Comparison of ENCODE assay signal across 10 mouse cellular contexts in the genomic region with DNA sequence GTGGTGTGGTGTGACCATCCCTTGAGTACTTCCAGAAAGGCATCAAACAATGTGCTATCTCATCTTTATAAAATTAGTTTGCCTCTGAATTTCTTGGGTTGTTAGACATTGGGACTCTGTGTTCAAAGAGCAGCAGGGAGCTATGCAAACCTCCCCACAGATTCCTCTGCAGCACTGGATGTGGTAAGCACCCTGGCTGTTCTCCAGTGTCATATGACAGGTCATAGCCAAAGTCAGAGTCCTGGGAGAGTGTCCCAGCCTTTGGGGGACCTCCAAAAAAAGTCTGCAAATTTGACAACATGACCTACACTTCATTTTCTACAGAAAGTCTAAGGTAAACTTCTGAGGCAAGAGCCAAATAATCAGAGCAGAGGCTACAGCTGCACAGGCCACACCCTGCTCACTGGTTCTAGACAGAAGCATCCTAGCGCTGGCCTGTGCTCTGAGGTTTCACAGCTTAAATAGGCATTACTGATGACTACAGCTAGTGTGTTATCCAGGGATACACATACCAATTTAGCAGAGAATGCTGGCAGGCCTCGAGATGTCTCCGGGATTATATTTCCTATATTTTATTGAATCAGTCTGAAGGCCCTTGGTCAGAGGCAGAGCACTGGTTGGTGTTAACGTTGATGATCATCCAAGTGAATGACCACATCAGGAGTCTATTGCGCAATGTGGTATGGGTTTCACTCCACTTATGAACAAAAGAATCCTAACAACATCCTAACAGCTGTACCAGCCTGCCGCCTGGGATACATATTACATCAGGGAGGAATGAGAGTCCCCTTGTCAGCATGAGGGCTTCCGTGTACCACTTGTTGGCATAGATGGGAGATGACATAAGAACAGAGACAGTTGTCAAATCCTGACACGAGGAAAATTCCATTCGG.
DNase-seq lines count a peak whose midpoint lies in the region; ATAC-seq and TF ChIP-seq lines count a peak whose summit lies in the region.
"Had no signal": no experiment of that assay in that cellular context is flagged by ENCODE, and none has a peak within 500 bp of the region (broad histone marks: within the 10 kb centered on the region; RNA-seq: fewer than 3 reads in every experiment).

No protein-coding gene starts in this region.

- 87% methylated on average over 9 of the region's 9 CpGs for WGBS in neural tube, embryonic 15.5 days
- WGBS in heart, postnatal 0 days = 66% methylated on average over 9 of the region's 9 CpGs

- H3K4me3 ChIP-seq in neural tube, embryonic 15.5 days (replicated peaks) = no peak overlapping the region
- H3K4me3 ChIP-seq in heart, postnatal 0 days (ENCODE audit: low read depth, low read length) = no peak overlapping the region
- H3K4me3 ChIP-seq: heart, embryonic 15.5 days had no signal

- no peak for ATAC-seq in neural tube, embryonic 15.5 days (ENCODE audit: low FRiP score)
- peak; percentile 36 for ATAC-seq in heart, postnatal 0 days (ENCODE audit: insufficient read depth, low read depth)

- no peak for TF ChIP-seq CTCF in heart, postnatal 0 days (IDR thresholded peaks at IDR 0.05; ENCODE audit: low read depth)

- no peaks in the 10 kb centered on the region for H3K27me3 ChIP-seq in neural tube, embryonic 15.5 days (replicated peaks)
- no peaks in the 10 kb centered on the region for H3K27me3 ChIP-seq in heart, postnatal 0 days (ENCODE audit: control insufficient read depth, insufficient read depth, low read length)
- H3K27me3 ChIP-seq: heart, embryonic 15.5 days had no signal

- no peak overlapping the region for H3K9ac ChIP-seq in neural tube, embryonic 15.5 days (replicated peaks)
- H3K9ac ChIP-seq in heart, postnatal 0 days (replicated peaks; ENCODE audit: low read depth, low read length) = no peak overlapping the region
- H3K9ac ChIP-seq: heart, embryonic 15.5 days had no signal

- no peak overlapping the region for H3K4me2 ChIP-seq in neural tube, embryonic 15.5 days
- no peak overlapping the region for H3K4me2 ChIP-seq in heart, postnatal 0 days (ENCODE audit: low read depth, low read length)
- H3K4me2 ChIP-seq: heart, embryonic 15.5 days had no signal

- peak; percentile 40 for DNase-seq in adrenal gland, adult 2 months
- no peak for DNase-seq in adrenal gland, adult 8-10 months
- peak; percentile 7 for DNase-seq in neural tube, embryonic 10.5 days (ENCODE audit: extremely low spot score, low spot score)
- no peak for DNase-seq in heart, postnatal 0 days (ENCODE audit: low spot score)
- peak; percentile 61 for DNase-seq in lung, postnatal 36 days
- DNase-seq in spleen, postnatal 36 days (ENCODE audit: low spot score in 2 of 2) = no peak
- no peak for DNase-seq in urinary bladder, postnatal 25 days (ENCODE audit: low spot score)
- DNase-seq: cerebellum, adult 11-12 months had no signal

- H3K9me3 ChIP-seq in neural tube, embryonic 15.5 days (replicated peaks) = no peaks in the 10 kb centered on the region
- H3K9me3 ChIP-seq in heart, postnatal 0 days (replicated peaks; ENCODE audit: control insufficient read depth, low read length) = no peaks in the 10 kb centered on the region
- H3K9me3 ChIP-seq: heart, embryonic 15.5 days had no signal

- no peak for TF ChIP-seq EP300 in heart, postnatal 0 days (IDR thresholded peaks at IDR 0.05; ENCODE audit: low read depth)

- H3K27ac ChIP-seq in neural tube, embryonic 15.5 days (replicated peaks) = no peak overlapping the region
- peak overlapping the region; percentile 3; the same call in 1 of the 2 replicates for H3K27ac ChIP-seq in heart, postnatal 0 days (ENCODE audit: low read depth)
- H3K27ac ChIP-seq: heart, embryonic 15.5 days had no signal

- H3K36me3 ChIP-seq in neural tube, embryonic 15.5 days = no peaks in the 10 kb centered on the region
- no peaks in the 10 kb centered on the region for H3K36me3 ChIP-seq in heart, postnatal 0 days (replicated peaks; ENCODE audit: control insufficient read depth, insufficient read depth, low read length)
- H3K36me3 ChIP-seq: heart, embryonic 15.5 days had no signal

- 0 out of 2 replicates have a peak, but pooled peaks cover 3% of the 10 kb centered on the region for H3K4me1 ChIP-seq in neural tube, embryonic 15.5 days
- H3K4me1 ChIP-seq in heart, postnatal 0 days (ENCODE audit: control insufficient read depth, insufficient read depth) = peaks cover 16% of the 10 kb centered on the region

Comparison
In these comparisons a context has a peak if more than half of its experiments do, and no peak if none do; other contexts are left out.
1. DNase-seq: peak in adrenal gland, adult 2 months (single experiment), neural tube, embryonic 10.5 days (single experiment) and lung, postnatal 36 days (single experiment); none in adrenal gland, adult 8-10 months (single experiment), heart, postnatal 0 days (single experiment), spleen, postnatal 36 days (0 of 2) and urinary bladder, postnatal 25 days (single experiment).